Mouse (Mus musculus): ENCODE results near the gene Olfr963. TPM values are rescaled to one million over a fixed set of nuclear protein-coding genes. Genes with fewer than 3 reads are reported as not detected.

Gene Olfr963
- polyA plus RNA-seq, 1 experiment from 2014 or later, result not detected

Other genes starting within 250 kb of the Olfr963 start
- gene Olfr952, start 240.1 kb upstream of the Olfr963 start, polyA plus RNA-seq (2014; fragmentation: Nextera tagmentation; extraction: Ambion mirVana), result not detected in 2 replicates
- gene Olfr954, start 210.5 kb upstream of the Olfr963 start, polyA plus RNA-seq (2014; fragmentation: Nextera tagmentation; extraction: Ambion mirVana), result not detected in 2 replicates
- not detected in 2 replicates for gene Olfr955, start 195.3 kb upstream of the Olfr963 start, polyA plus RNA-seq (2014; fragmentation: Nextera tagmentation; extraction: Ambion mirVana)
- gene Olfr44, start 173.2 kb upstream of the Olfr963 start, polyA plus RNA-seq (2014; fragmentation: Nextera tagmentation; extraction: Ambion mirVana), result not detected in 2 replicates
- not detected in 2 replicates for gene Olfr957, start 151.4 kb upstream of the Olfr963 start, polyA plus RNA-seq (2014; fragmentation: Nextera tagmentation; extraction: Ambion mirVana)
- gene Olfr958, start 113.2 kb upstream of the Olfr963 start, polyA plus RNA-seq (2014; fragmentation: Nextera tagmentation; extraction: Ambion mirVana), result not detected in 2 replicates
- gene Olfr959, start 91.6 kb upstream of the Olfr963 start, polyA plus RNA-seq (2014; fragmentation: Nextera tagmentation; extraction: Ambion mirVana), result not detected in 2 replicates
- 10.5 and 14.3 TPM in 2 replicates for gene AW551984, start 62.8 kb upstream of the Olfr963 start, polyA plus RNA-seq (2014; fragmentation: Nextera tagmentation; extraction: Ambion mirVana)
- gene Olfr148, start 56.5 kb upstream of the Olfr963 start, polyA plus RNA-seq (2014; fragmentation: Nextera tagmentation; extraction: Ambion mirVana), result not detected in 2 replicates
- not detected in 2 replicates for gene Olfr960, start 45.8 kb upstream of the Olfr963 start, polyA plus RNA-seq (2014; fragmentation: Nextera tagmentation; extraction: Ambion mirVana)
- not detected in 2 replicates for gene Olfr961, start 22.1 kb upstream of the Olfr963 start, polyA plus RNA-seq (2014; fragmentation: Nextera tagmentation; extraction: Ambion mirVana)
- not detected in 2 replicates for gene Olfr149, start 39.9 kb downstream of the Olfr963 start, polyA plus RNA-seq (2014; fragmentation: Nextera tagmentation; extraction: Ambion mirVana)
- gene Olfr965, start 44.1 kb downstream of the Olfr963 start, polyA plus RNA-seq (2014; fragmentation: Nextera tagmentation; extraction: Ambion mirVana), result not detected in 2 replicates
- not detected in 2 replicates for gene Olfr150, start 63.8 kb downstream of the Olfr963 start, polyA plus RNA-seq (2014; fragmentation: Nextera tagmentation; extraction: Ambion mirVana)
- gene Olfr967, start 79.0 kb downstream of the Olfr963 start, polyA plus RNA-seq (2014; fragmentation: Nextera tagmentation; extraction: Ambion mirVana), result not detected in 2 replicates
- gene Olfr968, start 116.0 kb downstream of the Olfr963 start, polyA plus RNA-seq (2014; fragmentation: Nextera tagmentation; extraction: Ambion mirVana), result not detected in 2 replicates
- gene Olfr969, start 123.7 kb downstream of the Olfr963 start, polyA plus RNA-seq (2014; fragmentation: Nextera tagmentation; extraction: Ambion mirVana), result not detected in 2 replicates
- not detected in 2 replicates for gene Olfr970, start 141.7 kb downstream of the Olfr963 start, polyA plus RNA-seq (2014; fragmentation: Nextera tagmentation; extraction: Ambion mirVana)
- not detected in 2 replicates for gene Olfr971, start 169.7 kb downstream of the Olfr963 start, polyA plus RNA-seq (2014; fragmentation: Nextera tagmentation; extraction: Ambion mirVana)
- not detected in 2 replicates for gene Olfr972, start 199.2 kb downstream of the Olfr963 start, polyA plus RNA-seq (2014; fragmentation: Nextera tagmentation; extraction: Ambion mirVana)
- not detected in 2 replicates for gene Olfr229, start 240.1 kb downstream of the Olfr963 start, polyA plus RNA-seq (2014; fragmentation: Nextera tagmentation; extraction: Ambion mirVana)

Measured in heart, embryonic 11.5 days (tissue).